Mouse (Mus musculus) embryonic facial prominence, embryonic 10.5 days (tissue): ENCODE data around the gene Gm9844. TPM values are rescaled to one million over a fixed set of nuclear protein-coding genes. Genes with fewer than 3 reads are reported as not detected.

Source experiments
- DNase-seq: peaks from one replicate; pipeline ENCODE4 v3.0.0-alpha.2; 2017; ENCODE audit warnings: low spot score
- H3K27ac ChIP-seq: fragments of 300-500 bp; sonication (generic); replicated peaks from 2 replicates; pipeline ENCODE4 v1.5.1; 2016; ENCODE audit warnings: mild to moderate bottlenecking
- H3K27me3 ChIP-seq: fragments of 300-500 bp; sonication (generic); replicated peaks from 2 replicates; pipeline ENCODE4 v1.6.1; 2016; ENCODE audit warnings: low read depth, mild to moderate bottlenecking; ENCODE audit not compliant: poor library complexity, severe bottlenecking
- H3K36me3 ChIP-seq: fragments of 300-500 bp; sonication (generic); replicated peaks from 2 replicates; pipeline ENCODE4 v1.6.1; 2016; ENCODE audit warnings: mild to moderate bottlenecking, moderate library complexity
- H3K4me1 ChIP-seq: fragments of 300-500 bp; sonication (generic); 2 replicates; pipeline ENCODE4 v1.6.1; 2016
- H3K4me3 ChIP-seq: fragments of 300-500 bp; sonication (generic); 2 replicates; pipeline ENCODE4 v1.5.1; 2016; ENCODE audit warnings: mild to moderate bottlenecking, moderate library complexity
- H3K9me3 ChIP-seq: fragments of 300-500 bp; sonication (generic); 2 replicates; pipeline ENCODE4 v1.6.1; 2016; ENCODE audit warnings: mild to moderate bottlenecking
- WGBS: fragments of 180-500 bp; shearing (Covaris S2); methylation state at CpG from one replicate; pipeline ENCODE4 v1.1.7; 2016; 5-methylcytosine and 5-hydroxymethylcytosine counted together
- polyA plus RNA-seq: library from polyadenylated mRNA; unstranded; fragments of >200 nt; fragmentation: Nextera tagmentation; extraction: Ambion mirVana; gene quantifications from 2 replicates; pipeline ENCODE4 v1.2.1, GENCODE M21; 2016

Gm9844 gene
- polyA plus RNA-seq, 1 experiment from 2014 or later: 18.5 TPM

DNA sequence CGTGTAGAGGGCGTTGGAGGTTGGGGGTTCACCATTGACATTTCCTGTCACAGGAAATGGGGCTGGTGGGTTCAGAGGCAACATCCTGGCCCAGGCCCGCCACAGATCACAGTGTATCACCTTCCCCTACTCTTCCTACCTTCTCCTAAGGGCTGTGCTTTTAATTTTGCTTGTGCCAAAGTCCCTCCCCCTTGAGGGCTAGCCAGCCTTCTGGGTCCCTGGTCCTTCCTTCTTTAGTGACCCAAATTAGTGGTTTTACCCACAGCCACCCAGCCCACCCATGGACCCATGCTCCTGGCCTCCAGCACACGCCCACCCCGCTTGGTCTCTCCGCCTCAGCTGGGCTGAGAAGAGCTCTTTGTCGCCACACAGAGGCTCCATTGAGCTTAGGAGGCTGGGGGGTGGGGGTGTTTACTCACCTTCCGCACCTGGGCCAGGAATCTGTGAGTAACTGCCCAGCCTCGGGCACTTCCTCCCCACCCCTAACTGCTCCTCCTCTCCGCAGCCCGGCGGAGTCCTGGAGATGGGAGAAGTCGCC, 45.3 kb downstream of the Gm9844 start:
- H3K4me1 ChIP-seq: peaks cover 55% of the 10 kb centered on the region
- DNase-seq: peak; percentile 65
- H3K9me3 ChIP-seq: no peaks in the 10 kb centered on the region
- 10% methylated on average over 13 of the region's 13 CpGs for WGBS
- H3K4me3 ChIP-seq: peak overlapping the region; percentile 38
- H3K27me3 ChIP-seq: no peaks in the 10 kb centered on the region
- peaks cover 38% of the 10 kb centered on the region for H3K36me3 ChIP-seq
- H3K27ac ChIP-seq: peak overlapping the region; percentile 73

Other genes starting within 250 kb of the Gm9844 start
- gene Lypd3, start 225.7 kb upstream of the Gm9844 start, polyA plus RNA-seq: 1.1 and 1.5 TPM in 2 replicates
- not detected in 2 replicates for gene Tex101, start 185.5 kb upstream of the Gm9844 start, polyA plus RNA-seq
- gene BC049730, start 153.0 kb upstream of the Gm9844 start, polyA plus RNA-seq: not detected in 2 replicates
- not detected in 2 replicates for gene Gm4763, start 135.3 kb upstream of the Gm9844 start, polyA plus RNA-seq
- 0.06 TPM in 1 of 2 replicates, not detected in the other for gene Cd177, start 101.9 kb upstream of the Gm9844 start, polyA plus RNA-seq
- gene Ceacam10, start 85.0 kb upstream of the Gm9844 start, polyA plus RNA-seq: 0.14 TPM in 1 of 2 replicates, not detected in the other
- not detected in 2 replicates for gene Lypd4, start 7.7 kb downstream of the Gm9844 start, polyA plus RNA-seq
- gene Dmrtc2, start 7.8 kb downstream of the Gm9844 start, polyA plus RNA-seq: not detected in 2 replicates
- gene Rps19, start 22.2 kb downstream of the Gm9844 start, polyA plus RNA-seq: 2,181 and 2,235 TPM in 2 replicates
- 0.26 and 0.40 TPM in 2 replicates for gene Cd79a, start 35.2 kb downstream of the Gm9844 start, polyA plus RNA-seq
- gene Arhgef1, start 40.7 kb downstream of the Gm9844 start, polyA plus RNA-seq: 79.9 and 87.0 TPM in 2 replicates
- gene Gm4881, start 82.3 kb downstream of the Gm9844 start, polyA plus RNA-seq: 0.17 TPM in 1 of 2 replicates, not detected in the other
- gene Rabac1, start 110.5 kb downstream of the Gm9844 start, polyA plus RNA-seq: 69.5 and 76.1 TPM in 2 replicates
- 4.4 and 5.4 TPM in 2 replicates for gene Atp1a3, start 143.7 kb downstream of the Gm9844 start, polyA plus RNA-seq
- gene Grik5, start 210.1 kb downstream of the Gm9844 start, polyA plus RNA-seq: 4.5 and 5.1 TPM in 2 replicates
- gene Zfp574, start 210.4 kb downstream of the Gm9844 start, polyA plus RNA-seq: 44.4 and 45.8 TPM in 2 replicates